Mouse (Mus musculus) retina, postnatal 7 days (tissue): ENCODE data around the gene Mmd2.
A peak's percentile ranks its signal among the peaks of the same experiment; 100 is the strongest.

ENCODE experiments used
- DNase-seq: peaks from one replicate; pipeline ENCODE4 v3.0.0-alpha.2; 2012; ENCODE audit warnings: low read depth, low spot score

The Mmd2 gene

DNA sequence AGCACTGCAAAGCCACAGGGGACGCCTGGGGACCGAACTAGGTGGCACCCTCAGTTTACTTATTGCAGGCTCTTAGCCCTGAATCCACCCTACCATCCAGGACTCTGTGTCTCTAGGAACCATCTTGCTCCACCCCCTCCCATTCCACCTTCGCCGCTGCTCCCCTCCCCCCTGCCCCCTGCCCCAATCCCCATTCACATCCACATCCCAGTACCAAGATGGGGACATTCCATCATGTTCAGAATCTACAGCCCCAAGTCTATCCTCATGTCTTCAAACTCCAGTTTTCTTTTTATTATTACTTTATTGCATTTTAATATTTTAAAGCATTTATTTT, 357 bp upstream of the Mmd2 start:
- no peak for DNase-seq

DNA sequence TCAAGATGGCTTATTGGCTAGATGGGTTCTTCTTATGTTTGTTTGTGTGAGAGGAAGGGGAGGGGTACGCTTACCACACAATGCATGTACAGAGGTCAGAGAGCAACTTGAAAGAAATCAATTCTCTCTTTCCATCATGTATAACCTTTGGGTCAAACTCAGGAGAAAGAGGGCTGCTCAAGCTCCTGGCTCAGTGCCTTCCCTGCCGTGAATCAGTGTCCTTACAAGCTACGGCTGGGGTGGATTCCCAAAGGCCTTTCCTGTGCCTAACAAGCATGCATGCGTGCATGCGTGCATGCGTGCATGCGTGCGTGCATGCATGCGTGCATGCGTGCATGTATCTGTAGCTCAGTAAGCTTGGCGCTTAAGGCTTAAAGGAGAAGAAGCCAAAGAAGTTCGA, 3.3 kb downstream of the Mmd2 start:
- no peak for DNase-seq

DNA sequence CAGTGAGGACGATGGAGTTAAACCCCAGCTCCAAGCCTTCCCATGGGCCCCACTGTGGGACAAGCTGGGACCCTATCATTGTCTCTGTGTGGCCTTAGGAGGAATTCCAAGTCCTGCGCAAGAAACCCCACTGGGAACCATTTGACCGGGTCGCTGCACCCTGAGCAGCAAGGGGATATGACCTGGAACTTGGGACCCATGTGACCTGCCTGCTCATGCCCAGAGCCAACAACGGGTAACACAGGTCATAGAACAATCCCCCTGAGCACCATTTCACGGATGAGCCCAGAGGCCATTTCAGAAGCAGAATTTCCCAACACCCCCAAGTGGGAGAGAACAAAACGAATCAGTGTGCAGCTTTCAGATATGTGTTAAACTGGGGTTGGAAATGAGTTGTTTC, 4.2 kb downstream of the Mmd2 start:
- DNase-seq = no peak

DNA sequence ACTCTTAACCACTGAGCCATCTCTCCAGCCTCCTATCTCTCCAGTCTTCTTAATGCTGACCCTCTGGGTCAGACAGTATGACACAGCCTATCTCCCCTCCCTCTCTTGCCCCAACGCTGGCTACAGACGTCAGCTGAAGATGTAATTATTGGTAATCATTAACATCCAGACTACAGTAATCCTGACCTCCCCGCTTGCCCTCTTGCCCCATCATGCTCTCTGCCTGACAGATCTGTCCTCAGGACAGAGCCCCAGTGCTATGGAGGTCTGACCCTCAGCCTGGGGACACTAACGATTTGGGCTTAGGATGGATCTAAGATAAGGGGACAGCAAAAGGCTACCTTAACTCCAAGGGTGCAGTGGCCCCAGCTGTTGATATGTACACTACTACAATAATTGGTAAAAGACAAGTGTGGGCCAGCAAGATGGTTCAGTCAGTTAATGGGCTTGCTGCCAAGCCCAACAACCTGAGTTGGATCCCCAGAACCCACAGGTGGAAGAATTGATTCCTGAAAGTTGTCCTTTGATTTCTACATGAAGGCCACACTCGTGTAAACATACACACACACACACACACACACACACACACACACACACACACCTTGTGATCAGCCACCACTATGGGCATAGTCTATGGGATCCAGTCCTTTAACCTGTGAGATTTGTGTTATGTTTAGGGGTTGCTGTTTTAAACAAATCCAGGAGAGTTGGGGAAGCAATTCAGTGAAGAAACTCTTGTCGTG, 10.8 kb downstream of the Mmd2 start:
- DNase-seq = no peak

DNA sequence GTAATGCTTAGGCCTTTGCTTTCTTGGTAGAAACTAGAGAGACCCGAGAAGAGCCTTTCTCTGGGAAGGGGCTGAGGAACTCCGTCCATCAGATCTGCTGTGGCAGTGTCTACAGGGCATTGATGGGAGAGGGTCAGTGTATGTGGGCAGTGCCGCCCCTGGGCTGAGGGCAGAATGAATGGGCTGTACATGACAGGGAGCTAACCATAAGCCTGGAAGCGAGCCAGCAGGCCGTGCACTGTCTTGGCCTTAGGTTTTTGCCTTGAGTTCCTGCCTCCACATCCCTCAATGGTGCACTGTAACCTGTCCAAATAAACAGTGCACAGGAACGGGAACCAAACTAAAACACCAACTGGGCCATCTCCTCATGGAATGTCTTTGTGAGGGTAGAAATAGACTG, 11.9 kb downstream of the Mmd2 start:
- no peak for DNase-seq

DNA sequence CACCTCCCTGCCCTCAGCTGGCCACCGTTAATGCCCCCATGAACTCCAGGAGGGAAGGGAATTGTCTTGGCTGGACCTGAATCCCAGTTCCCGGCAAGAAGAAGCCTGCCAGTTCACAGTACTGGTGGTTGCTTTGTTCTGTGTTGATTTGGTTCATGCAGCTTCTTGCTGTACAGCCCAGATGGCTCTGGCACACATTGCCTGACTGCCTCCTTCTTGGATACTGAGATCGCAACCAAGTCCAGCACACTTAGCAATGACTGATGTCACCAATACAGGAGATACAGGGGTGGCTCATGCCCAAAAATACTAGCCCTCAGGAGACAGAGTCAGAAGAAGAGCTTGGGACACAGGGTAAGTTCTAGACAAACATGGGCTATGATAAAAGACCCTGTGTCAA, 12.9 kb downstream of the Mmd2 start:
- DNase-seq = no peak

DNA sequence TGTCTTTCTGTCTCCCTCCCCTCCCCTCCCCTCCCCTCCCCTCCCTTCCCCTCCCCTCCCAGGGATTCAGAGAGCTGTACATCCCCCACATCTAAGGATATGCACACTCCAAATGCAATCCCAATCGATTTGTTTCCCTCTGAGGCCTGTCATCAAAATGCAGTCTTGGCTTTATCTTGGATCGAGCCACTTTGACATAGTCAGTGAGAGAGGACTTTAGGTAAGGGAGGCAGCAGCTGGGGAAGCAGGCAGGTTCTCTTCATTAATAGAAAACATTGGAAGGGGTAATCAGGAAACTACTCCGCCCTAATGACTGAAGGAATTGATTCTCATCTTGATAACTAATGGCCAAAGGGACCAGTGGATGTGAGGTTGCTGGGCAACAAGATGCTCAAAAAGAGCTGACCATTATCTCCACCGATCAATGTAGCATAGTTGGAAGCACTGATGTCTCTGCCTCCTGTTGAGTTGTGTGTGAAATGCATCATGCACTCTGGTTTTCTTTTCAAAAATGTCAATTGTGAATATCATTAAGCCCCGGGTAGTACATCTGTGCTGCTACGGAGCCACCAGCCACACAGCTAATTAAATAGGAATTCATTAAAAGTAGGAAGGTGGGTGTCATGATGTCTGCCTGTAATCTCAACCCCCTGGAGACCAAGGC, 17.5 kb downstream of the Mmd2 start:
- DNase-seq = no peak

DNA sequence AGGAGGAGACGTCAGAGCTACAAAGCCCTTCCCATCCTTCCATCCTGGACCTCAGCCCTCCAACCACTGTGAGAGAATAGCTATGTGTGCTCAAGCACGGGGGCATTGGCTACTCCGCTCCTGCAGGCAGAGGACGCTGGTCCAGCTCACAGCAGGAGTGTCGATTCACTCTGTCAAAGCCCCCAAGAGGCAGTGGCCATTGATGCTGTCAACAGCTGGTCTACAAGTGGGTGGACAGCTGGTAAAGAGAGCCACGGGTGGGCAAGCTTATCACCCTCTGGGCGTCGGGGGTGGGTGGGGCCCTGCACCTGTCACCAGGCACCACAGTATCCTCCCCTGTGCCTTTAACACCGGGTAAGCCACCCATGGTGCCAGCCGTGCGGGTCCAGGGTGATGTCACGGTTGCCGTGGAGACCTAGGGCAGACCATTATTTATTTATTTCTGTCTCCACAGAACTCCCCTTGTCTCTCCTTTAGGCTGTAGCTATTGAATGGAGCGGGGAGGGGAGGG, 24.9 kb downstream of the Mmd2 start:
- no peak for DNase-seq

DNA sequence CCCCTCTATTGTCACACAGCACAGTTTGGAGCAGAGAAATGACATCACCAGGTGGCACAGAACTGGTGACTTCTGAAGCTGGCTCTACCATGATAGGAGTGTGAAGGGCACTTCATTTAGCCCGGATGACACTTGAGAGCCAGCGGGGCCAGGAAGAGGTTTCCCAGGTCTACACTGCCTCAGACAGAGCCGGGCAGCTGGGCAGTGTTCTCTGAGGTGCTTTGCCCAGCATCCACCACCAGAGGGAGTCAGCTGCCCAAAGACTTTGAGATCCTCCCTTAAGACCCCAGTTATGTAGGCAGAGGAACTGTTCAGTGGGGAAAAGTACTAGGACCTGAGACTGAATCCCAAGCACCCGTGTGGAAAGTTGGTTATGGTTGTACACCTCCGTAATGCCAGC, 27.1 kb downstream of the Mmd2 start:
- DNase-seq = peak; percentile 77

DNA sequence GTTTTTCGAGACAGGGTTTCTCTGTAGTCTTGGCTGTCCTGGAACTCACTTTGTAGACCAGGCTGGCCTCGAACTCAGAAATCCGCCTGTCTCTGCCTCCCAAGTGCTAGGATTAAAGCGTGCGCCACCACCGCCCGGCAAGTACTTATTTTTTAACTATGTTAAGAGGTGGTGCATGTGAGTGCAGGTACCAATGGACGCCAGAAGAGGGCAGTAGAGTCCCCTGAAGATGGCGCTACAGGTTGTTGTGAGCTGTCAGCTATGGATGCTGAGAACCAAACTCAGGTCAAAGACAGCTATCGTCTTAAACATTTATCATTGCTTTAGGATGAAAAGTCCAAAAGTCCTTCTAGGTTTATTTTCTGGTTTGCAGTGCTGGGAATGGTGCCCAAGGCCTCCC, 30.4 kb downstream of the Mmd2 start:
- no peak for DNase-seq

DNA sequence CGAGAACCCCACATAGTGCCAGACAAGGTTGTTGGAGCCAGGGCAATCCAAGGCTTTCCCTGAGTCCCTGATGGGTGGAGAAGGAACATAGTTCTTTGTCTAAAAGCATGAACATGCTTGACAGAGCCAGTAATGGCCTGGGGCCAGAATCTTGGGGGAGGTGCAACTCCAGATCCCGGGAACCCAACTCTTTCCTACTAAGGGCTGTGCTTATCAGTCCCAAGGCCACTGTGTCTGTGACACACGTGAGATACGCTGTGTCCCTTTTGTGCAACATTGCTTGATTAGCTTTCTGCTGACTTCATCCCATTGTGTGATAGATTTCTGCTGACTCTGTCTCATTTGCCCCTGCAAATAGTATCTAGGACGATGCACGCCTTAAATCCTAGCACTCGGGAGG, 31.8 kb downstream of the Mmd2 start:
- DNase-seq = no peak

DNA sequence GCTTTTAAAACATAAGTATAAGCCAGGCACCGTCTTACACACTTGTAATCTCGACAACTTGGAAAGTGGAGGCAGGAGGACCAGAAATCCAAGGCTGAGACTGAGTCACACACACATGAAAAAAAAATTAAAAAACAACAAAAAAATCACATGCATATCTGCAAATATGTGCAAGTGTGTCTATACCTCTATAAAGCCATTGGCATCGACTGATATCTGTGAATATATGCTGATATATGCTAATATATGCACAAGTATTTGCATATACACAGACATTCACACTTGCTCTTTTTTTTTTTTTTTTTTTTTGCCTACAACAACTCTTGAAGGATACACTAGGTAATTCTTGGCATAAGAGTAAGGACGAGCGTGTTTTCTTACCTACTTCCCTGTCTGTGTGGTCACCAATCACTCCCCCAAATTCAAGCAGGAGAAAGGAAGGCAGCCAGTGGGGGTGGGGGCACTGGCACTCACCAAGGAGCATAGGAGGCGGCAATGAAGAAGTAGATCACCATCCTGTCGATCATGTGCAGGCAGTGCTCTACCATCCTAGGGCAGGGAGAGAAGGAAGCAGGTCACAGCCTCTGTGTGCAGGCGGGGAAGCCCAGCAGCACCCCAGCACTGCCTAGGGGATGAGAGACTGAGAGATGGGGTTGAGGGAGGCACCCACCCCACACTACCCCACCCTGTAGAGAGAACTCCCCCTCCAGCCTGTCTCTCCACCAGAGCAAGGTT, 34.1 kb downstream of the Mmd2 start:
- DNase-seq = no peak

DNA sequence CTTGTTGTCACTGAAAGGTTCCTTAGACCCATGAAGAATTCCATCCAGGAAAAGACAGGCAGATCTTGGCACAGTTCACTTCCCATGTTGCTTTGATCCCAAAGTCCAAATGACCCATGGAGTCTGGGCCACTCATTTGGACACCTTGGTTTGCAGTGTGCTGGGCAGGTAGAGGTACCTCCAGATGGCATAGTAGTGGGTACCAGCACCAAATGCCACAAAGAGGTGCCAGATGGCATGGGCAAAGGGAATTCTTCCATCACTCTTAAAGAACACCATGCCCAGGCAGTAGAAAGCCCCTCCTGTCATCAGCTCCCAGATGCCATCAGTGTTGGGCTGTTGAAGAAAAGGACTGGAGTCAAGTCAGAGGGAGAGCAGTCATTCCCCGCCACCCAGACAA, 44.0 kb downstream of the Mmd2 start:
- no peak for DNase-seq

DNA sequence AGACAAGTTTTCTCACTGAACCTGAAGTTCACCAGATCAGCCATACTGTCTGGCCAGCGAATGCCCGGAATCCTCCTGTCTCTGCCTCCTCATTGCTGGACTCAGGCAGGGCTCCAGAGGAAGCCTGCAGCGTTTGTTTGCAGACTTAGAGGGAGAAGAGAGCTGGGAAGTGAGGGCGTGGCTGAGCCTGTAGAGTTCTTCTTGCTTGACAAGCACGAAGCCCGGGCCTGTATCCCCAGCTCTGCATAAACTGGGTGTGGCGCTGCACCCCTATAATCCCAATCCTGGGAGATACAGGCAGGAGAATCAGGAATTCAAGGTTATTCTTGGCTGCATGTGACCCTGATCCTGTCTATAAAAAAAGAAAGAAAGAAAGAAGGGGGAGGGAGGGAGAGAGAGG, 48.3 kb downstream of the Mmd2 start:
- no peak for DNase-seq

DNA sequence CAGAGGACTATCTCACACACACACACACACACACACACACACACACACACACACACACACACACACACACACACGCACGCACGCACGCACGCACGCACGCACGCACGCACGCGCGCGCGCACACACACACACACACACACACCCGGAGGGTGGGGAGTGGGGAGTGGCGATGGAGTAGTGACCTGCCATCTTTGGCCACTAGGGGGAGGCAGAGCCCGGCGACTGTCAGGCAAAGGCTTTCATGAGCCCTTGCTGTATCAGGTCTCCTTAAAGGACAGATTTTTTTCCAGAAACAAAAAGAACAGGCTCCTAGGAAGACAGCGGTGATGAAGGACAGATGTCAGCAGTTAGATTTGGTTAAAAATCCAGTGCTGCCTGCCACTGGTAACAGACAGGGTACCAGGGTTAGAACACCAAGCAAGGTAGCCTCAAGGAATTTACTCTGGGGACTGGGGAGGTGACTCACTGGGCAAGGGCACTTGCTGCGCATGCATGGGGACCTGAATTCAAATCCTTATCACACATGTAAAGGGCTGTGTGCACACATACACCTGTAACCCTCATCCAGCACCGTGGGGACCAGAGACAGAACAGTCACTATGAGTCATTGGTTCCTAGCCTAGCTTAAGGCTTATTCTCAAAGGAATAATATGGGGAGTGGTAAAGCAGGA, 51.1 kb downstream of the Mmd2 start:
- DNase-seq = peak; percentile 48

DNA sequence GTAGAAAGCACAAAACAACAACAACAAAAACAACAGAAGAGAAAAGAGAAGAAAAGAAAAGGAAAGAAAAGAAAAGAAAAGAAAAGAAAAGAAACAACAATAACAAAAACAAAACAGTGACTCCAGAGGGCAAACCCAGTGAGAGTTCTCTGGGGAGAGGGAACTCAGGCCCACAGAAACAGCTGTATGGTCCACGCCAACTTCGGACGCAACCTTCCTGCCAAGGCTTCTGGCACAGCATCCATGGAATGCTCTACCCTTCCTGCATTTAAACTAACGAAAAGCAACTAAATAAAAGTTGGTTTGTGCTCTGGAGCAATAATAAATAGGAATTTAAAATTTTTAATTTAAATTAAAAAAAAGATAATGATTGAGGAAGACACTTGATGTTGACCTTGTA, 51.9 kb downstream of the Mmd2 start:
- no peak for DNase-seq

DNA sequence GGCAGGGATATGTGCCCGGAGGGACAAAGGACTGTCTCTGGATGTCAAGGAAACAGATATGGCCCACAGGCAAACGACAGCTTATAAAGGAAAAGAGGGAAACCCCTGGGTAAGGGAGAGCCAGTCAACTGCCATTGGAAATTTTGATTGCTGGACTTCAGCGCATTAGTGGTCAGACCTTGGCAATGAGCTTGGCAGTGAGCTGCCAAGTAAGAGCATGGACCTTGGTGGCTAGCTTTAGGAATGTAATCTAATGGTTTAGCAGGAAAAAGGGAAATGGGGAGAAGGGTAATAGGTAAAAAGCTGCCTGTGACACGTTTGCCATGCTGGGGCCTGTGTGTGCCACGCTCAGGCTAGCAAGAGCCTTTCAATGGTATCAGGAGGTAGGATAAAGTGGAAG, 52.7 kb downstream of the Mmd2 start:
- no peak for DNase-seq

DNA sequence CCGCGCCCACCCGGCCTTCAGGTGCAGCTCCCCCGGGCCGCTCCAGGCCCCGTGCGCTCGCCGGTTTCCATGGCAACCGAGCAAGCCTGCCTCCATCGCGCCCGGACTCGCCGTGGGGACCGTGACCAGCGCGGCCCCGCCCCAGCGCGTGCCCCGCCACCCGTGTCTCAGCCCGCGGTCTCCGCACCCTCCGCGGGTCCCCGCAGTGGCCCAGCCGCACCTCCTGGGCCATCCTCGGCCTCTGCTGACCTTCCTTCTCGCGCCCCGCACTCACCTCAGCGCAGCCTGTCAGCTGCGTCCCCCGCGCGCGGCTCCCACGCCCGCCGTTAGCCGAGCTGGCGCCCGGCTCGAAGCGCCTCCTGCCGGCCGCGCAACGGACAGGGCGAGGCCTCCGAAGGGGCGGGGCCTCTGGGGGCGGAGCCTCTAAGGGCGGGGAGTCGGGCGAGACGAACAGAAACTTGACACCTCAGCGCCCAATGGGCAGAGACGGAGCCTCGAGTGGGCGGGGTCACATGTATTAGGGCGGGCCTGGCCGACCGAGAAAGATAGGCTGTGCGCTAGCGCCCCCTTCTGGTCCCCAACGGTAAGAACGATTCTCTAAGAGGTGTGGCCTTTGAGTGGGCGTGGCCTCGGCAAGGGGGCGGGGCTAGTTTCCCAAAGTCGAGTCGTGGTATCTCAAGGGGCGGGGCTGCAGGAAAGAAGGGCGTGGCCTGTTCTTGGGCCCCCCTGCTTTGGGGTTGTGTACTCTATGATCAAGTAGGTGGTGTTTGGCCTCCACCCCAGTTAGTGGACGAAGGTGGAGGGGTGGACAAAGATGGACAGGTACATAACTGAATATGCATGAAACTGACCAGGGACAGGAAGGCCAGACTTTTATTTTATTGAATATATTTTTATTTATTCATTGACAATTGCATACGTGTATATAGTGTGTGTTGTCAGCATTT, 57.6 kb downstream of the Mmd2 start, which contains the start of gene Radil:
Radil (minus strand) TSS at position 393 of the 947 bp plus-strand sequence.
- DNase-seq = peak; percentile 98

DNA sequence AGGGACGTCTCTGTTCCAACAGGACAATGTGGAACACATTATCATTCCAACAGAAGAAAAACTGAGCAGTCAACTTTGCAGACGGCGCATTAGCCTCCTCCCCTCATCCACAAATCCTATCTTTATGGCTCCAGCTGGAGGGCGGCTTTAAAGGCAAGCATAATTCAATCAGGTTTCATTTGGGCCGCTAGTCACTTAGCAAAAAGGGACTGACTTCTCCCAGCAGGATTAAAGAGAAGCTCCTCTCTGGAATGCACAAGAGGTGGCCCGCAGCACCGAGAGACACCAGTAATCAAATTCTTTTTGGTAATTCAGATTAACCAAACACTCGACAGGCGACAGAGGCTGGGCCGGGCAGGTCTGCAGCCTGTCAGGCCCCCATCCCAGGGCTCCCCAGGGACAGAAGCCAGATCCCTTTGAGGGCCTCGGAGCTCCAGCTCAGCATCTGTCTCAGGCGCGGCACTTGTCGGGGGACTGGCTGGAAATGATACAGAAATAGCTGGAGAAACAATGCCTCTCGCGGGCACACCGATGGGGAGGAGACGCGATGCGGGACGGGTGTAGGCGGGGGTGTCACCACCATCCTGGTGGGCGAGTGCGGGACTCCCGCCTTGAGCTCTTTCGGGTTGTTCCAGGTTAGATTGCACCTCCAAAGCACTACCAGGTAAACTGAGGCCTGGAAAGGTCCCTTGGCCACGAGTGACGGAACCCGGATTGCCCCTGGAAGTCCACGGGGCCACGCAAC, 58.5 kb downstream of the Mmd2 start:
- peak; percentile 23 for DNase-seq

DNA sequence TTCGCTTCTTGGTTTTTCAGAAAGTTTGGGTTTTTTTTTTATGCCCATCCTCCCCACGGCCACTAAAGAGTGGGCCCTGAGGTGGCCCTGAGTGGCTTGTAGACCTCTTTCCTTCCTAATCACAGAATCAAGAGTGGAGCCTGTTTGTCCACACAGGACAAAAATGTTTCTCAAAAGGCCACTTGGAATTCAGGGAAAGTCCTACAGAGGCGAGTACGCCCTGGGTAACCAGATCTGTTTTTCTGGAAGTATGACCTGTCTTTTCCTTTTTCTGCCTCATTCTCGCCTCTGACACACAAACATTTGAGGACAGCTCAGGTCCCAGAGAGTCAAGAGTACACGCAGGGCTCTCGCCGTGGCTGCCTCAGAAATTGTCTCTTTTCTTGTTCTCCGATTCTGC, 59.2 kb downstream of the Mmd2 start:
- no peak for DNase-seq
